23 mouse cellular contexts compared by ENCODE assay signal in the genomic region with DNA sequence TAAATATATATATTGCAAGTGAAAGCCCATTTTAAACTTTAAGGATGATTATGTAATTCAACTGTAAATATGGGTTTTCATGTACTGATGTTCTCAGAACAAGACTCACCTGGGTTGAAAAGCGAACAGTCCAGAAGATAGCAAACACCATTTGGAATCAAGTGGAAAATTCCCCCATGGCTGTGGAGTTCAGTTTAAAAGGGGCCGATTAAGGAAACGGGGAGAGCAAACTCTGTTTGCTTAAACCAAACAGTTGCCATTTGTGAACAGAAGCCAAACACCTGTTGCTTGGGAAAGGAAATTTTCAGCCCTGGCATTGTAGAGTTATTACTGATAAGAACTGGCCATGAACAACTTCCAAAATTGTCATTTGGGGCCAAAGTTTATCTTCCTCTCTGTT.
"Had no signal": no experiment of that assay in that cellular context is flagged by ENCODE, and none has a peak within 500 bp of the region (broad histone marks: within the 10 kb centered on the region; RNA-seq: fewer than 3 reads in every experiment).

No protein-coding gene starts in this region.

- H3K36me3 ChIP-seq: heart, embryonic 13.5 days; heart, embryonic 15.5 days; hindbrain, embryonic 13.5 days; hindbrain, embryonic 15.5 days; kidney, embryonic 15.5 days; limb, embryonic 10.5 days; limb, embryonic 12.5 days had no signal

- H3K27ac ChIP-seq: heart, adult 2 months; heart, embryonic 13.5 days; heart, embryonic 15.5 days; hindbrain, embryonic 13.5 days; hindbrain, embryonic 15.5 days; hindbrain, postnatal 0 days; kidney, embryonic 15.5 days; kidney, postnatal 0 days; left cerebral cortex, adult 2 months; limb, embryonic 10.5 days; limb, embryonic 12.5 days had no signal

- H3K4me2 ChIP-seq: heart, embryonic 11.5 days; heart, embryonic 13.5 days; heart, embryonic 15.5 days; hindbrain, embryonic 13.5 days; hindbrain, embryonic 15.5 days; kidney, embryonic 15.5 days; limb, embryonic 12.5 days had no signal

- ATAC-seq: forebrain, embryonic 16.5 days; hindbrain, postnatal 0 days had no signal

- H3K9ac ChIP-seq: heart, embryonic 13.5 days; heart, embryonic 15.5 days; hindbrain, embryonic 13.5 days; hindbrain, embryonic 15.5 days; kidney, embryonic 15.5 days; limb, embryonic 12.5 days had no signal

- H3K27me3 ChIP-seq: heart, embryonic 15.5 days; hindbrain, embryonic 13.5 days; hindbrain, embryonic 15.5 days; kidney, embryonic 15.5 days; limb, embryonic 12.5 days had no signal

- H3K4me1 ChIP-seq: heart, embryonic 13.5 days; heart, embryonic 15.5 days; hindbrain, embryonic 15.5 days had no signal

- DNase-seq: gastrocnemius, postnatal 14 days; gastrocnemius, postnatal 36 days; heart, adult 11 months; heart, adult 2 months; heart, postnatal 14 days; heart, postnatal 36 days; kidney, adult 11 months; kidney, adult 2 months; kidney, adult 9 months; kidney, postnatal 14 days; kidney, postnatal 36 days had no signal

- H3K9me3 ChIP-seq: heart, embryonic 13.5 days; heart, embryonic 15.5 days; hindbrain, embryonic 13.5 days; hindbrain, embryonic 15.5 days; kidney, embryonic 15.5 days; limb, embryonic 10.5 days; limb, embryonic 12.5 days had no signal

- H3K4me3 ChIP-seq: heart, adult 2 months; heart, embryonic 13.5 days; heart, embryonic 15.5 days; hindbrain, embryonic 13.5 days; hindbrain, embryonic 15.5 days; kidney, embryonic 15.5 days; left cerebral cortex, adult 2 months; limb, embryonic 10.5 days; limb, embryonic 12.5 days had no signal
